Mouse (Mus musculus): Measurements from ENCODE around the gene Drd2. TPM values are rescaled to one million over a fixed set of nuclear protein-coding genes. Genes with fewer than 3 reads are reported as not detected.
A peak's percentile ranks its signal among the peaks of the same experiment; 100 is the strongest.

Drd2 gene
- polyA plus RNA-seq, 1 experiment = not detected

GRCm38 (mm10) chr9:49318638-49319037 lies 21.8 kb upstream of the Drd2 start:
- Histone ChIP-seq H3K4me2 (ENCODE audit: low read depth) (no peak overlapping the region), H3K79me2 (ENCODE audit: control insufficient read depth, insufficient read depth) (no peaks in the 10 kb centered on the region), H3K36me3 (ENCODE audit: control insufficient read depth, insufficient read depth) (no peaks in the 10 kb centered on the region), H3K27me3 (ENCODE audit: control insufficient read depth, insufficient read depth, insufficient read length) (no peaks in the 10 kb centered on the region), H3K4me3 (no peak overlapping the region), H3ac (ENCODE audit: control insufficient read depth, insufficient read length) (no peak overlapping the region)
- TF ChIP-seq CEBPB (IDR thresholded peaks at IDR 0.05; ENCODE audit: insufficient read depth, poor library complexity, severe bottlenecking) = no peak
- TF ChIP-seq REST (IDR thresholded peaks at IDR 0.05; ENCODE audit: insufficient read depth, insufficient read length) = no peak
- no peak for TF ChIP-seq SRF (IDR thresholded peaks at IDR 0.05; ENCODE audit: control insufficient read depth, insufficient read length, low read depth)
- TF ChIP-seq TCF12 (IDR thresholded peaks at IDR 0.05; ENCODE audit: insufficient read depth, poor library complexity, severe bottlenecking) = no peak
- no peak for TF ChIP-seq POLR2AphosphoS2 (IDR thresholded peaks at IDR 0.05; ENCODE audit: insufficient read length, low read depth)
- TF ChIP-seq TCF3 (IDR thresholded peaks at IDR 0.05; ENCODE audit: insufficient read length, low read depth) = no peak
- no peak for TF ChIP-seq E2F4 (IDR thresholded peaks at IDR 0.05; ENCODE audit: insufficient read depth)
- no peak for TF ChIP-seq MYOD1 (IDR thresholded peaks at IDR 0.05; ENCODE audit: control insufficient read depth in 1 of 3, insufficient read length in 2 of 3, low read depth in 2 of 3)

GRCm38 (mm10) chr9:49341044-49341365 lies 578 bp downstream of the Drd2 start:
- no peaks in the 10 kb centered on the region for H3K36me3 ChIP-seq (ENCODE audit: control insufficient read depth, insufficient read depth)
- TF ChIP-seq REST (IDR thresholded peaks at IDR 0.05; ENCODE audit: insufficient read depth, insufficient read length) = peak; percentile 62
- TF ChIP-seq MYOG (IDR thresholded peaks at IDR 0.05; ENCODE audit: control insufficient read depth in 1 of 3, insufficient read depth in 1 of 3, insufficient read length in 2 of 3, low read depth in 2 of 3) = no peak
- no peak overlapping the region for H3ac ChIP-seq (ENCODE audit: control insufficient read depth, insufficient read length)
- no peak overlapping the region for H3K4me3 ChIP-seq
- H3K79me2 ChIP-seq (ENCODE audit: control insufficient read depth, insufficient read depth) = no peaks in the 10 kb centered on the region
- no peaks in the 10 kb centered on the region for H3K27me3 ChIP-seq (ENCODE audit: control insufficient read depth, insufficient read depth, insufficient read length)
- H3K4me2 ChIP-seq (ENCODE audit: low read depth) = no peak overlapping the region

GRCm38 (mm10) chr9:49365763-49366162 lies 25.3 kb downstream of the Drd2 start:
- Histone ChIP-seq H3ac (ENCODE audit: control insufficient read depth, insufficient read length) (no peak overlapping the region), H3K27me3 (ENCODE audit: control insufficient read depth, insufficient read depth, insufficient read length) (no peaks in the 10 kb centered on the region)
- TF ChIP-seq SRF (IDR thresholded peaks at IDR 0.05; ENCODE audit: control insufficient read depth, insufficient read length, low read depth) (no peak), CEBPB (IDR thresholded peaks at IDR 0.05; ENCODE audit: insufficient read depth, poor library complexity, severe bottlenecking) (no peak), REST (IDR thresholded peaks at IDR 0.05; ENCODE audit: insufficient read depth, insufficient read length) (no peak), POLR2A (IDR thresholded peaks at IDR 0.05; ENCODE audit: insufficient read length, low read depth) (no peak), E2F4 (IDR thresholded peaks at IDR 0.05; ENCODE audit: insufficient read depth) (no peak), POLR2AphosphoS2 (IDR thresholded peaks at IDR 0.05; ENCODE audit: insufficient read length, low read depth) (no peak), TCF3 (IDR thresholded peaks at IDR 0.05; ENCODE audit: insufficient read length, low read depth) (no peak), TCF12 (IDR thresholded peaks at IDR 0.05; ENCODE audit: insufficient read depth, poor library complexity, severe bottlenecking) (no peak), MAX (IDR thresholded peaks at IDR 0.05; ENCODE audit: low read depth) (no peak), MYOD1 (IDR thresholded peaks at IDR 0.05; ENCODE audit: control insufficient read depth in 1 of 3, insufficient read length in 2 of 3, low read depth in 2 of 3) (no peak), USF1 (IDR thresholded peaks at IDR 0.05; ENCODE audit: low read depth) (no peak), MYOG (IDR thresholded peaks at IDR 0.05; ENCODE audit: control insufficient read depth in 1 of 3, insufficient read depth in 1 of 3, insufficient read length in 2 of 3, low read depth in 2 of 3) (no peak)

GRCm38 (mm10) chr9:49373946-49374345 lies 33.5 kb downstream of the Drd2 start:
- H3ac ChIP-seq (ENCODE audit: control insufficient read depth, insufficient read length) = no peak overlapping the region
- H3K4me2 ChIP-seq (ENCODE audit: low read depth) = no peak overlapping the region
- TF ChIP-seq MYOG (IDR thresholded peaks at IDR 0.05; ENCODE audit: control insufficient read depth in 1 of 3, insufficient read depth in 1 of 3, insufficient read length in 2 of 3, low read depth in 2 of 3) = no peak
- no peak for TF ChIP-seq REST (IDR thresholded peaks at IDR 0.05; ENCODE audit: insufficient read depth, insufficient read length)
- TF ChIP-seq POLR2AphosphoS2 (IDR thresholded peaks at IDR 0.05; ENCODE audit: insufficient read length, low read depth) = no peak
- no peak for TF ChIP-seq SRF (IDR thresholded peaks at IDR 0.05; ENCODE audit: control insufficient read depth, insufficient read length, low read depth)
- no peak for TF ChIP-seq E2F4 (IDR thresholded peaks at IDR 0.05; ENCODE audit: insufficient read depth)
- no peak for TF ChIP-seq MYOD1 (IDR thresholded peaks at IDR 0.05; ENCODE audit: control insufficient read depth in 1 of 3, insufficient read length in 2 of 3, low read depth in 2 of 3)
- TF ChIP-seq TCF3 (IDR thresholded peaks at IDR 0.05; ENCODE audit: insufficient read length, low read depth) = no peak
- no peak for TF ChIP-seq CEBPB (IDR thresholded peaks at IDR 0.05; ENCODE audit: insufficient read depth, poor library complexity, severe bottlenecking)
- no peak for TF ChIP-seq TCF12 (IDR thresholded peaks at IDR 0.05; ENCODE audit: insufficient read depth, poor library complexity, severe bottlenecking)
- no peak for TF ChIP-seq USF1 (IDR thresholded peaks at IDR 0.05; ENCODE audit: low read depth)
- TF ChIP-seq POLR2A (IDR thresholded peaks at IDR 0.05; ENCODE audit: insufficient read length, low read depth) = no peak
- no peak for TF ChIP-seq MAX (IDR thresholded peaks at IDR 0.05; ENCODE audit: low read depth)
- no peaks in the 10 kb centered on the region for H3K36me3 ChIP-seq (ENCODE audit: control insufficient read depth, insufficient read depth)
- no peaks in the 10 kb centered on the region for H3K79me2 ChIP-seq (ENCODE audit: control insufficient read depth, insufficient read depth)
- H3K4me3 ChIP-seq = no peak overlapping the region
- no peaks in the 10 kb centered on the region for H3K27me3 ChIP-seq (ENCODE audit: control insufficient read depth, insufficient read depth, insufficient read length)

More at GRCm38 (mm10) chr9:49365763-49366162, 25.3 kb downstream of the Drd2 start:
- Histone ChIP-seq H3K4me3 (no peak overlapping the region), H3K4me2 (ENCODE audit: low read depth) (no peak overlapping the region), H3K36me3 (ENCODE audit: control insufficient read depth, insufficient read depth) (no peaks in the 10 kb centered on the region), H3K79me2 (ENCODE audit: control insufficient read depth, insufficient read depth) (no peaks in the 10 kb centered on the region)

- no peak overlapping the region for H3ac ChIP-seq (ENCODE audit: control insufficient read depth, insufficient read length)
- no peaks in the 10 kb centered on the region for H3K79me2 ChIP-seq (ENCODE audit: control insufficient read depth, insufficient read depth)
- no peak for TF ChIP-seq USF1 (IDR thresholded peaks at IDR 0.05; ENCODE audit: low read depth)
- TF ChIP-seq TCF12 (IDR thresholded peaks at IDR 0.05; ENCODE audit: insufficient read depth, poor library complexity, severe bottlenecking) = no peak
- no peak for TF ChIP-seq MYOD1 (IDR thresholded peaks at IDR 0.05; ENCODE audit: control insufficient read depth in 1 of 3, insufficient read length in 2 of 3, low read depth in 2 of 3)
- TF ChIP-seq MYOG (IDR thresholded peaks at IDR 0.05; ENCODE audit: control insufficient read depth in 1 of 3, insufficient read depth in 1 of 3, insufficient read length in 2 of 3, low read depth in 2 of 3) = no peak
- no peak for TF ChIP-seq POLR2A (IDR thresholded peaks at IDR 0.05; ENCODE audit: insufficient read length, low read depth)
- TF ChIP-seq MAX (IDR thresholded peaks at IDR 0.05; ENCODE audit: low read depth) = no peak
- TF ChIP-seq E2F4 (IDR thresholded peaks at IDR 0.05; ENCODE audit: insufficient read depth) = no peak
- TF ChIP-seq TCF3 (IDR thresholded peaks at IDR 0.05; ENCODE audit: insufficient read length, low read depth) = no peak
- no peak for TF ChIP-seq POLR2AphosphoS2 (IDR thresholded peaks at IDR 0.05; ENCODE audit: insufficient read length, low read depth)
- no peak for TF ChIP-seq CEBPB (IDR thresholded peaks at IDR 0.05; ENCODE audit: insufficient read depth, poor library complexity, severe bottlenecking)
- TF ChIP-seq REST (IDR thresholded peaks at IDR 0.05; ENCODE audit: insufficient read depth, insufficient read length) = no peak
- no peak for TF ChIP-seq SRF (IDR thresholded peaks at IDR 0.05; ENCODE audit: control insufficient read depth, insufficient read length, low read depth)
- H3K4me3 ChIP-seq = no peak overlapping the region
- H3K36me3 ChIP-seq (ENCODE audit: control insufficient read depth, insufficient read depth) = no peaks in the 10 kb centered on the region
- no peaks in the 10 kb centered on the region for H3K27me3 ChIP-seq (ENCODE audit: control insufficient read depth, insufficient read depth, insufficient read length)
- H3K4me2 ChIP-seq (ENCODE audit: low read depth) = no peak overlapping the region
Measured at GRCm38 (mm10) chr9:49379962-49380361, 39.5 kb downstream of the Drd2 start.
